Mouse (Mus musculus): ENCODE data around the gene Slc51a. TPM values are rescaled to one million over a fixed set of nuclear protein-coding genes. Genes with fewer than 3 reads are reported as not detected.
"Not testable (repeated sequence)": the region's sequence is repeated elsewhere in the genome, so short reads cannot be mapped to it uniquely, and the experiment has no call there.

Gene Slc51a
- total RNA-seq, 2 experiments from 2014 or later = not detected

DNA sequence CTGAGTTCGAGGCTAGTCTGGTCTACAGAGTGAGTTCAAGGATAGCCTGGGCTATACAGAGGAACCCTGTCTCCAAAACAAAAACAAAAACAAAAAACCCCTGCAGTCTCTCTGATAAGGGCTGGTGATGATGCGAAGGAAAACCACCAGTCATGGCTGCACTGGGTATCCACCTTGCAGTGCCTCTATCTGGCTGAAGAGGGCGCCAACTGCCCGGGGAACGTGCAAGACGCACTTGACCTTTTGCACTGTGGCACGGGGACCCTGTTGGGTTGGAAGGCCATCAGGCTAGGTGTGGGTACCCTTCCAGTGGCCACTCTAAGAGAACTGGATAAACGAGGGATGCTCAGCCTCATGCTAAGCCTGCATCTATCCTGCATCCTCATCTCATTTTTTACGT, 19.7 kb upstream of the Slc51a start:
- DNase-seq = peak; percentile 76
- H3K27ac ChIP-seq = no peak overlapping the region
- peak; percentile 95 for TF ChIP-seq CTCF (IDR thresholded peaks at IDR 0.05)
- intact Hi-C loops (cut with DNase I) = loop anchor here (2.0 to 5.0 kb wide), 2 partner anchors 101 to 130 kb away; partner anchors contain the start of gene Tfrc
- H3K4me3 ChIP-seq = no peak overlapping the region

DNA sequence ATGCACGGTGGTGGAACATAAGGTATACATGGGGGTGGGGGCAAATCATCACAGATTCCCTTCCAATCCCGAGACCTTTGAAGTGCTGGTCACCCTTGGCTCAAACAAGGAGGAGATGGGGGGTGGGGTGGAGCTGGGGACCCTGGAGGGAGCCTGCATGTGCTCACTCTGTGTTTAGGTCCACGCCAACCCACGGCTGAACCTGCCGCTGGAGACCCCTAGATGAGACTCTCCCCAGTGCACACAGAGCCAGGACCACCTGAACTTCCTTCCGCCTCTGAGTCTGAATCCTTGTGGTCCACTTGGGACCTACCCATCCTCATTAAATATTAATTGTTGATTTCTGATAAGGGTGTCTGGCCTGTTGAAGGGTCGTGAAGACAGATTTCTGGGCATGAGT, 19.2 kb upstream of the Slc51a start:
- DNase-seq = no peak
- no peak overlapping the region for H3K27ac ChIP-seq
- TF ChIP-seq CTCF (IDR thresholded peaks at IDR 0.05) = no peak
- intact Hi-C loops (cut with DNase I) = loop anchor here (2.0 to 5.0 kb wide), 2 partner anchors 102 to 130 kb away; partner anchors contain the start of gene Tfrc
- H3K4me3 ChIP-seq = no peak overlapping the region

DNA sequence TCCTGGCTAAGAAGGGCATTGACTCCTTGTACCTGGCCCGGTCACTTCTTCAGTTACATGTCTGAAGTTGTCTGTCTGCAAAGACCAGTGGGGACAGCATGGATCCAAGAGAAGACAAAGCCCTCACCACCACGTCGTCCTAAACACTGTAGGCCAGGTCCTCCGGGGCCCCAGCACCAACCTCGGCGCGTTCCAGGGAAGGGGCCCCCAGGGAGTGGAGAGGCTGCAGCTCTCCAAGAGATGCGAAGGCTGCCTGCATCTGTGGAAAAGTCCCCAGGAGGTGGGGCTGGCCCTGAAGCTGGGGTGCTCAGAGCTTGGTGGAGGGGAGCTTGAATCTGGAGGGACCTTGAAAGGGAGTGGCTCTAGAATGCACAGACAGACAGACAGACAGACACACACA, 18.6 kb upstream of the Slc51a start:
- no peak overlapping the region for H3K4me3 ChIP-seq
- intact Hi-C loops (cut with DNase I) = loop anchor here (2.0 to 5.0 kb wide), 2 partner anchors 103 to 131 kb away; partner anchors contain the start of gene Tfrc
- TF ChIP-seq CTCF (IDR thresholded peaks at IDR 0.05) = no peak
- no peak for DNase-seq
- H3K27ac ChIP-seq = no peak overlapping the region

DNA sequence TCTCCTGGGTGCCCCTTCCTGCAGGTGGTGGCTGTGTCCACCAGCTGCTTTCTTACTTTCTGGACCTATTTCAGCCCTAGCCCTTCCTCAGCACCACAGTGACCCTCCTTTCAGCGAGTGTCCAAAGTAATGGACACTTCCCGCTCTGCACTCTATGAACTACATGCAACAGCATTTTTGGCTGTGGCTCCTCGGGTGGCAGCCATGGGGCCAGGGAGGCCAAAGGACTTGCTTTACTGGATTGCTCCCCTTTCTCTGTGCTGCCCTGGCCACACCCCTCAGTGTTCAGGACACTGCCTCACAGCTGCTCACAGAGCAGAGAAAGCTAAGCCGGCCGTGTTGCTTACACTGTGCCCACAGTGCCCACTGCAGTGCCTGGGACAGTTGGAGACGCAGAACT, 16.0 kb upstream of the Slc51a start:
- H3K4me3 ChIP-seq = no peak overlapping the region
- intact Hi-C loops (cut with DNase I) = loop anchor here (5.0 kb wide), 1 partner anchor 241 kb away; no protein-coding TSS in a partner anchor
- no peak for DNase-seq
- TF ChIP-seq CTCF (IDR thresholded peaks at IDR 0.05) = no peak
- no peak overlapping the region for H3K27ac ChIP-seq

DNA sequence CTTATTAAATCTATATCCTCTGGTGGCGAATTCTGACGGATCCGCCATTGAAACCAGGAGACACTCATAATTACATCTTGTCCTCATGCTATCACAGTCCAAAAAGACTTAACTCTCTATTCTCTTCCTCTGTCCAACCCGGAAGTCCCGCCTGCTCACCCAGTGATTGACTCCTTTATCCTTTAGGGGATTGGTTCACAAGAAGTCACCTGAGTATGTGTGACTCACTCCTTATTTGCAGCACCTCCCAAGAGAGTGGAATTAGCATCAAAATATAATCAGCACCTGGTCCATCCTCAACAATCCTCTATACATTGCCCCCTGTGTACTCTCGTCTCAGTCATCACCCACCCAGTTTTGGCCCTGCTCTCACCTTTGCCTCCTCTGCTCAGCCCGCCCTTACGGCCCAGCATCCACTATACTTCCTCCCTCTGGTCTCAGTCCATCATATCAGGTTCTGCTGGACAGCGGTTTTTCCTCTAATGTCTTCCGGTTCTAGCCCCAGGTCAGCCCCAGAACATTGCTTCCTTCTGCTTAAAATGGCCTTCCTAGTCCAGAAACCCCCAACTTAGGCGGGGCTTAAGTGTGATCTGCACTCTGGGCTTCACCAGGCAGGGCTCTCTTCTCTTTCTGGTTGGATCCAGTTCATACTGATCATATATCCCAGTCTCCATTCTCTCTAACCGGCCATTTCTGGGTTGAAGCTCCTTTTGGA, 15.1 kb upstream of the Slc51a start:
- no peak for DNase-seq
- Histone ChIP-seq H3K27ac (no peak overlapping the region), H3K4me3 (no peak overlapping the region)
- intact Hi-C loops (cut with DNase I) = loop anchor here (5.0 kb wide), 1 partner anchor 240 kb away; no protein-coding TSS in a partner anchor
- no peak for TF ChIP-seq CTCF (IDR thresholded peaks at IDR 0.05)

DNA sequence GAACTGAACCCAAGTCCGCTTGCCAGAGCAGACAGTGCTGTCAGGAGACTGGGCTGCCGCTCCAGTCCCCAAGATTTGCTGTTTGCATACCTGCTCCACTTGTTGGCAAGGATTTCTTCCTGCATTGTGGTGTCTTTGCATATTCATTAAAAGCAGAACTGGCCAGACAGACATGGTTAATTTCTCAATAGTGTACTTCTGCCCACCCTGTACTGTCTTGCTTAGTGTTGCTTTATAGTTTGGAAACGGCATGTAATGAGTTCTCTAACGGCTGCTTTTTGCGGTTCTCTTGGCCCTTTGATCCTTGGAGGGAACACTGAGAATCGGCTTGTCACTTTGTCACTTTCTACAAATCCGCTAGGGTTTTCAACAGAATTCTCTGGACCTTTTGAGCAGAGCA, 13.8 kb upstream of the Slc51a start:
- Histone ChIP-seq H3K4me3 (no peak overlapping the region), H3K27ac (no peak overlapping the region)
- intact Hi-C loops (cut with DNase I) = loop anchor here (5.0 kb wide), 1 partner anchor 239 kb away; no protein-coding TSS in a partner anchor
- DNase-seq = no peak
- no peak for TF ChIP-seq CTCF (IDR thresholded peaks at IDR 0.05)

DNA sequence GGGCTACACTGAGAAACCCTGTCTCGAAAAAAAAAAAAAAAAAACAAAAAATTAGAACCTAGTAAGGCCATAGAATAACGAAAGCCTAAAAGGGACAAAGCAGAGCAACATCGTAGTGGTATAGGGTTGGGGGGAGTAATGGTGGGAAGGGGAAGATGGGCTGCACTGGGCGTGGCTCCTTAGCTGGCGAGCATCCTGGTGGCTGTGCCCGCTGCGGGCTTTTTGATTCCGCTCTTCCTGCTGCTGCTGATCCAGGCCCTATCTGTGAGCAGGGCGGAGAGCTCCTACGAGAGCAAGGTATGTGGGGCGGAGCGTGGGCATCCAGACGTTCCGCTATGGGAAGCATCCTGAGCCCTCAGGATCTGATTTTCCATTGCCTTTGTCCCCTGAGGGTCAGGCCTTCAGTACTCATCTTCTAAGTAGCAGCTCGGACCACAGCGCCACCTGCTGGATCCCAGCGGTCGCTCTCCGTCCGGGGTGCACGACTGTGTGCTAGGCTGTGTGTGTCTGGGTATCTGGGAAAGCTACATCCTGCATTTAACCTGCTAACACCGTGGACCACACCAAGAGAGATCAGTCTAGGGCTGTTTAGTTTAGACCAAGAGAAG, 11.9 kb upstream of the Slc51a start:
- intact Hi-C loops (cut with DNase I) = loop anchor here (2.0 to 5.0 kb wide), 2 partner anchors 237 to 385 kb away; no protein-coding TSS in a partner anchor
- peak overlapping the region; percentile 54 for H3K4me3 ChIP-seq
- peak; percentile 99; the same call in 1 of the 2 replicates for TF ChIP-seq CTCF (IDR thresholded peaks at IDR 0.05)

DNA sequence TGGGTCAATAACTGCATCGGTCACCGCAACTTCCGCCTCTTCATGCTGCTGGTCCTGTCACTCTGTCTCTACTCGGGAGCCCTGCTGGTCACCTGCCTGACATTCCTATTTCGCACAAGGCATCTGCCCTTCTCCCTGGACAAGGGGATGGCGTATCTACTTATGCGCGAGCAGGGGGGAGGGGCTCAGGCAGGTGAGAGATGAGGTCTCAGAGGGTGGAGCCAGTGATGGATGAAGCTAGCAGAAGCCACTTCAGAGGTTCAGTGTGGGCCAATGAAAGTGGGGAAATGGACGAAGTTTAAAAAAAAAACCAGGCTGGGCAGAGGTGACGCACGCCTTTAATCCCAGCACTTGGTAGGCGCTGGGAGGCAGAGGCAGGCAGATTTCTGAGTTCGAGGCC, 11.3 kb upstream of the Slc51a start:
- intact Hi-C loops (cut with DNase I) = loop anchor here (2.0 kb wide), 1 partner anchor 384 kb away; no protein-coding TSS in a partner anchor
- H3K27ac ChIP-seq = no peak overlapping the region
- TF ChIP-seq CTCF (IDR thresholded peaks at IDR 0.05) = no peak
- DNase-seq = no peak
- no peak overlapping the region for H3K4me3 ChIP-seq

More for the DNA sequence above, 11.9 kb upstream of the Slc51a start:
- no peak overlapping the region for H3K27ac ChIP-seq
- DNase-seq = peak; percentile 89

DNA sequence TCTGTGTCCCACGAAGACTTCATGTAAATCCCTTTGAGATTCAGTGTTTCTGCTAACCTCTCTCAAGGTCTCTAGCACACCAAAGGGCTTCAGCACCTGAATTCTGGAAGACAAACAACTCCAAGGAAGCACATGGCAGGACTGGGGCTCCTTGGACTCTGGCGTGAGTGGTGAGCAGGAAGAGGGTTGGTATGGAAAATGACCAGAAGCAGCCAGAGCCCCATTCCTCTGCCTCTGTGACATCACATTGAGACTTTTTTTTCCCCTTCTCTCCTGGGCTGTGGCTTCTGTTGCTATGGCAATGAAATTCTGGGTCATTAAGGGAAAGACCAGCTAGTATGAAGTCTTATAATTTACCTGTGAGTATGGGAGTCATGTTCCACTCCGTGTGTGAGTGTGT, 8.3 kb upstream of the Slc51a start, which contains the start of gene Zdhhc19:
Gene Zdhhc19 (plus strand): TSS at position 301 of the 400 bp plus-strand sequence.
- TF ChIP-seq CTCF (IDR thresholded peaks at IDR 0.05) = no peak
- intact Hi-C loops (cut with DNase I) = no loop called here
- no peak for DNase-seq
- no peak within 1 kb of the TSS for H3K27ac ChIP-seq
- no peak within 1 kb of the TSS for H3K4me3 ChIP-seq

DNA sequence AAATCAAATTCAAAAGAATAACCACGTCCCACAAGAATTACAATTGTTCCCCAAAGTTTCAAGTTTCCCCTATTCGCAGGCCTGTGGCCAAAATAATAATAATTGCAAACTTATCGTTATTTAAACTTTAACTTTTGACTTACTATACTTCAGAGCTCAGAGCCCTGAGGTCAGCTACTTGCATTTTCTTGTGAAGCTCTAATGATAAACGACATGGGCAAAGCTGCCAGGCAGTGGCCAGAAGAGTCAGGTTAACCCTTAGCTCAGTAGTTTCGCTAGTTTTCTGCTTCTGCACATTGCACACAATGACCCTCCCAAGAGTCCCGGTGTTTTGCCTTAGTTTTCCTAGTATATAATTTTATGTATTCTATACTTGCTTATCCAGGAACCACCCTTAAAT, 6.7 kb upstream of the Slc51a start:
- DNase-seq; intact Hi-C loops (cut with DNase I); H3K27ac ChIP-seq; H3K4me3 ChIP-seq: not testable (repeated sequence)

DNA sequence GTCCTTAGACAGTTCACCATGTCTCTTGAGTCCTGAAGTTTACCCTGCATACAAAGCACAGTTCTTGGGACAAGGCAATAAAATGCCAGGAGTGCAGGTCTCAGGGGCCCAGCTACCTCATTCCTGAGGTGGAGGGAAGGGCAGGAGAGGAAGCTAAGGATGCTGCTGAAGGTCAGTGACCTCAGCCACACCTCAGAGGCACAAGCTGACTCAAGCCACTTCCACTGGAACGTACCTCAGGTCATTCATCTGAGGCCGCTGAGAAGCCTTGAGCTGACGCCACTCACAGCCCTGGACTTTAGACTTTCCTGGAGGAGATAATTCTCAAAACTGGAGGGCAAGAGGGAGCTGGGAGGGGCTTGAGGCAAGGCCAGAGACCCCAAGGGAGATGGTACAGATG, 1.3 kb upstream of the Slc51a start:
- H3K27ac ChIP-seq = no peak overlapping the region
- DNase-seq = no peak
- no peak overlapping the region for H3K4me3 ChIP-seq
- no peak for TF ChIP-seq CTCF (IDR thresholded peaks at IDR 0.05)
- intact Hi-C loops (cut with DNase I) = no loop called here

DNA sequence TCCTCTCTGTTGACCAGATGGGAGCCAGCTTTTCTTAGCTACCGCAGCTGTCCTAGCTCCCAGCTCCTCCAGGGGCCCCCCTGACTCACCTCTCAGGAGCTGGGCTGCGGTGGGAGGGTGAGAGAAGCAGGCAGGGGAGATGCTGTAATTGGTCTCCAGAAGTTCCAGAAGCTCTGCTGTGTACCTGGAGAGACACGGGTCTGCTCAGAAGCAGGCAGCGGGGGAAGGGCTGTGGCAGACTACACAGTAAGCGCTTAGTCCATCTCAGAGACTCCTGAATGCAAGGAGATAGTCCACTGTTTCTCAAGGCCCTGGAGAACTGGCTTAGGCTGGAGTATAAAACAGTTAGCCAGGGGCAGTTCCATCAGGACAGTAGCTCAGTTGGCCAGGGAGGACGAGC, 1.6 kb downstream of the Slc51a start:
- Histone ChIP-seq H3K4me3 (no peak overlapping the region), H3K27ac (no peak overlapping the region)
- TF ChIP-seq CTCF (IDR thresholded peaks at IDR 0.05) = no peak
- intact Hi-C loops (cut with DNase I) = no loop called here
- no peak for DNase-seq

DNA sequence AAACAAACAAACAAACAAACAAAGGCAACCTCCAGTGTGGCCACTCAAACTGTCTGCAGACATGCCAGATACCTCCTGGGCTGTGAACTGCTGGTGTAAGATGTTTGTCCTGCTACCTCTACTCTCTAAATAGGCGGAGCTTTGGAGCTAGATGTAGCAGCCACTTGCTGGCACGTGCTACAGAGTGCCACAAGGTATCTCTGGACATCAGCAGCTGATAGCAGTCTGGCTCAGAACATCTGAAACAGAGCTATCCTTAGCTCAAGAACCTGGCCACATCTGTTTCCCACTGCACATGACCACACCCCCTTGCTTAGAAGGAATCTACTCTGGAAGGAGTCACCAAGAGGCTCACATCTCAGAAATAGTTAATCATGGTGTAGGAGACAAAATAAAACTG, 2.5 kb downstream of the Slc51a start:
- intact Hi-C loops (cut with DNase I) = no loop called here
- no peak overlapping the region for H3K27ac ChIP-seq
- DNase-seq = no peak
- no peak for TF ChIP-seq CTCF (IDR thresholded peaks at IDR 0.05)
- no peak overlapping the region for H3K4me3 ChIP-seq
